In genomic region chr19:58864006-58864573, GRCm38 (mm10) we compare ENCODE assay signal across 16 mouse cellular contexts.
"Had no signal": no experiment of that assay in that cellular context is flagged by ENCODE, and none has a peak within 500 bp of the region (broad histone marks: within the 10 kb centered on the region; RNA-seq: fewer than 3 reads in every experiment).

No protein-coding gene starts in this region.

- H3K27me3 ChIP-seq: neural tube, embryonic 13.5 days had no signal

- H3K4me3 ChIP-seq: limb, embryonic 12.5 days; liver, embryonic 15.5 days; midbrain, embryonic 12.5 days; neural tube, embryonic 13.5 days had no signal

- DNase-seq: kidney, adult 9 months; layer of hippocampus, adult 9-11 months; lung, embryonic 14.5 days; lung, postnatal 10 days; lung, postnatal 4 days; right cerebral cortex, adult 18-20 months; right cerebral cortex, postnatal 25 days; thymus, adult 18-20 months; thymus, postnatal 14 days had no signal

- H3K36me3 ChIP-seq: limb, embryonic 12.5 days; liver, embryonic 15.5 days; midbrain, embryonic 12.5 days; neural tube, embryonic 13.5 days had no signal

- ATAC-seq: midbrain, embryonic 16.5 days had no signal

- H3K4me2 ChIP-seq: limb, embryonic 12.5 days; liver, embryonic 11.5 days; liver, embryonic 15.5 days; lung, embryonic 14.5 days; midbrain, embryonic 12.5 days; neural tube, embryonic 13.5 days had no signal

- H3K9me3 ChIP-seq: liver, embryonic 15.5 days; neural tube, embryonic 13.5 days had no signal

- H3K9ac ChIP-seq: limb, embryonic 12.5 days; liver, embryonic 15.5 days; lung, embryonic 14.5 days; midbrain, embryonic 12.5 days; neural tube, embryonic 13.5 days had no signal

- H3K27ac ChIP-seq: limb, embryonic 12.5 days; liver, embryonic 15.5 days; midbrain, embryonic 12.5 days; neural tube, embryonic 13.5 days; stomach, postnatal 0 days had no signal
